Mouse (Mus musculus): ENCODE results near the gene Grtp1.
A peak's percentile ranks its signal among the peaks of the same experiment; 100 is the strongest.

DNA sequence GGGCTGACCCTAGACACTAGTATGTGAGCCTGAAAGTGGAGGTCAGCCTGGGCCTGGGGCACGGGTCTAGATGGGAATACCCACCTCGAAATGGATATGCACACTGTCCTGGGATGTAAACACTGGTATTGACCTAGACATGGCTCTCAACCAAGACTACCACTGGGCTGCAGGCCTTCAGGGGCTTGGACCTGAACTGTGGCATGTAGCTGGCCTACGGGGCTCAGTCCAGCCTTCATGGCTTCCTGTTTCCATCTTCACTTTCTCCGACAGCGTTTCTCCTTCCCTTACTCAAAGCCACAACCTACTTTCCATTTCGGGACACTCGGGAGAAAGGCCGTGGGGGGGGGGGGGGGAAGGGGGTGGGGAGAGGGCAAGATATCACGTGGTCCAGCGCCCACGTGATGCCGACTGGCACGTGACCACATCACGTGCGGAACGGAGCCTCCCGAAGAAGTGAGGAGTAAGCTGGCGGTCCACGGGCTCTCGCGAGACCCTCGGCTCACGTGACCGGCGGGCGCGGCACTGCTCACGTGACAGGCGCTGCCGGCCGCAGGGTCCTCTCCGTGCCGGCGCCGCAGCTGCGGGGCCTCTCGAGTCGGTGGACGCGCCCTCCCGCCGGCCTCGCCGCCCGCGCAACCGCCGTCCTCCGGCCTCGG is 41.6 kb downstream of the Grtp1 start, which contains the start of gene Lamp1:
- TF ChIP-seq CTCF (IDR thresholded peaks at IDR 0.05; ENCODE audit: insufficient read depth, low read length) (no peak), POLR2A (IDR thresholded peaks at IDR 0.05; ENCODE audit: borderline replicate concordance, extremely low read depth, low read depth, low read length) (peak; percentile 64; the same call in 1 of the 2 replicates)
